Mouse (Mus musculus) liver, embryonic 14.5 days (tissue): ENCODE measurements around the gene Fbxl17. TPM values are rescaled to one million over a fixed set of nuclear protein-coding genes. Genes with fewer than 3 reads are reported as not detected.

Source experiments
- ATAC-seq: fragments of 200-750 bp; cut with Nextera tagmentation; 2 replicates; pipeline ENCODE4 v1.8.0; 2017; ENCODE audit warnings: moderate number of reproducible peaks, mild to moderate bottlenecking, moderate library complexity; ENCODE audit not compliant: insufficient read depth
- DNase-seq, 3 experiments: peaks; one replicate each; pipeline ENCODE4 v3.0.0-alpha.2; 2012 to 2013; ENCODE audit warnings: low read depth in 3 of 3, low spot score in 3 of 3
- H3K27ac ChIP-seq: fragments of 300-500 bp; sonication (generic); 2 replicates; pipeline ENCODE4 v1.5.1; 2014; ENCODE audit warnings: moderate library complexity, mild to moderate bottlenecking, control low read depth, inconsistent platforms
- H3K27me3 ChIP-seq: fragments of 300-500 bp; sonication (generic); 2 replicates; pipeline ENCODE4 v1.6.1; 2014; ENCODE audit warnings: mild to moderate bottlenecking, low read length, moderate library complexity; ENCODE audit not compliant: control insufficient read depth, insufficient read depth
- H3K36me3 ChIP-seq: fragments of 300-500 bp; sonication (generic); replicated peaks from 2 replicates; pipeline ENCODE4 v1.6.1; 2014; ENCODE audit warnings: low read depth; ENCODE audit not compliant: control insufficient read depth, insufficient read depth
- H3K4me1 ChIP-seq, 2 experiments: fragments of 200-500 bp in 1 of 2; fragments of 300-500 bp in 1 of 2; sonication (generic) in 1 of 2; replicated peaks; 2 replicates each; pipeline ENCODE4 v1.6.1; 2012 to 2014; ENCODE audit warnings: antibody characterized with exemption in 1 of 2, inconsistent platforms in 1 of 2, low read length in 1 of 2; ENCODE audit not compliant: control insufficient read depth in 2 of 2, insufficient read depth in 2 of 2
- H3K4me2 ChIP-seq: fragments of 300-500 bp; sonication (generic); 2 replicates; pipeline ENCODE4 v1.6.1; 2014; ENCODE audit warnings: low read depth, mild to moderate bottlenecking, control low read depth, moderate library complexity
- H3K4me3 ChIP-seq, 2 experiments: fragments of 200-500 bp in 1 of 2; fragments of 300-500 bp in 1 of 2; sonication (generic) in 1 of 2; 2 replicates each; pipeline ENCODE4 v1.5.1; 2012 to 2014; ENCODE audit warnings: low read depth in 2 of 2, low read length in 2 of 2, mild to moderate bottlenecking in 2 of 2, control low read depth in 1 of 2, inconsistent platforms in 1 of 2, moderate library complexity in 1 of 2; ENCODE audit not compliant: insufficient read depth in 1 of 2
- H3K9ac ChIP-seq: fragments of 300-500 bp; sonication (generic); replicated peaks from 2 replicates; pipeline ENCODE4 v1.6.1; 2014; ENCODE audit warnings: mild to moderate bottlenecking, control low read depth, moderate library complexity
- H3K9me3 ChIP-seq: fragments of 300-500 bp; sonication (generic); 2 replicates; pipeline ENCODE4 v1.6.1; 2016; ENCODE audit warnings: low read length, mixed read lengths; ENCODE audit not compliant: control insufficient read depth
- CTCF ChIP-seq: IDR thresholded peaks from 2 replicates; pipeline ENCODE4 v1.5.1; 2016; ENCODE audit warnings: antibody characterized with exemption, low read depth, control low read depth
- EP300 ChIP-seq: IDR thresholded peaks from 2 replicates; pipeline ENCODE4 v1.6.1; 2016; ENCODE audit warnings: antibody characterized with exemption, low read depth
- WGBS: fragments of 180-500 bp; shearing (Covaris S2); extraction: QIAGEN DNeasy Blood & Tissue Kit; methylation state at CpG from one replicate; pipeline ENCODE4 v1.1.7; 2014; ENCODE audit not compliant: insufficient replicate concordance; 5-methylcytosine and 5-hydroxymethylcytosine counted together
- polyA plus RNA-seq, 2 experiments: library from polyadenylated mRNA; depleted of rRNA in 1 of 2; stranded (reverse) in 1 of 2; unstranded in 1 of 2; fragments of >200 nt; fragmentation: Nextera tagmentation in 1 of 2; extraction: Ambion mirVana in 1 of 2; gene quantifications; 2 replicates each; pipeline versions ENCODE4 v1.2.1 to v1.2.3; 2012 to 2014

Fbxl17 gene
- polyA plus RNA-seq, 2 experiments = 1.9 TPM

DNA sequence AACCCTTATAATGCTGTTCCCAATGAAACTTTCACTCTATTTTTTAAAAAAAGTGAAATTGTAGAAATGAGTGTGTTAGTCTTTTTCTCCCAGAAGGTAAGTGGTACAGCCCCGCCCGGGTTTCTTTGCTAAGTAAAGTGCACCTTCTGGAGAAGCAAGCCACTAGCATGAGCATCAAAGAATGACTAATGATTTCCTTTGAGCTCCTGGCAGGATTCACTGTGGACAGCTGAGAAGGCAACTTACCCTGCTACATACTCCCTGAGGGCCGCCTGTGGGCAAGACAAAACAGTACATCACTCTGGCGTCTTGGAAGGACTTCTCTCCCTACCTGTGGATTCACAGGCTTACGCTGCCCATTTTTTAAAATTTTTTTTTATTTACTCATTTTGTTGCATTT, 217.8 kb downstream of the Fbxl17 start:
- H3K27ac ChIP-seq = no peak overlapping the region
- no peak for ATAC-seq
- H3K9ac ChIP-seq = no peak overlapping the region
- H3K4me2 ChIP-seq = no peak overlapping the region
- peaks cover 4 to 10% of the 10 kb centered on the region in 2 experiments; a peak in 3 of 4 replicates for H3K4me1 ChIP-seq
- H3K36me3 ChIP-seq = no peaks in the 10 kb centered on the region
- H3K27me3 ChIP-seq = no peaks in the 10 kb centered on the region
- WGBS = 74% methylated on average over 5 of the region's 5 CpGs
- DNase-seq = no peak
- no peak overlapping the region for H3K4me3 ChIP-seq
- no peak for TF ChIP-seq CTCF
- no peak for TF ChIP-seq EP300
- H3K9me3 ChIP-seq = no peaks in the 10 kb centered on the region

GRCm38 (mm10) chr17:63280990-63281389, 218.8 kb downstream of the Fbxl17 start:
- ATAC-seq = no peak
- no peak for TF ChIP-seq EP300
- TF ChIP-seq CTCF = no peak
- H3K9me3 ChIP-seq = no peaks in the 10 kb centered on the region
- H3K9ac ChIP-seq = no peak overlapping the region
- peaks cover 4 to 10% of the 10 kb centered on the region in 2 experiments; a peak in 3 of 4 replicates for H3K4me1 ChIP-seq
- no peaks in the 10 kb centered on the region for H3K27me3 ChIP-seq
- no peak overlapping the region for H3K4me3 ChIP-seq
- H3K36me3 ChIP-seq = no peaks in the 10 kb centered on the region
- no peak for DNase-seq
- H3K4me2 ChIP-seq = no peak overlapping the region
- H3K27ac ChIP-seq = no peak overlapping the region
- WGBS = 48% methylated on average over 2 of the region's 2 CpGs

DNA sequence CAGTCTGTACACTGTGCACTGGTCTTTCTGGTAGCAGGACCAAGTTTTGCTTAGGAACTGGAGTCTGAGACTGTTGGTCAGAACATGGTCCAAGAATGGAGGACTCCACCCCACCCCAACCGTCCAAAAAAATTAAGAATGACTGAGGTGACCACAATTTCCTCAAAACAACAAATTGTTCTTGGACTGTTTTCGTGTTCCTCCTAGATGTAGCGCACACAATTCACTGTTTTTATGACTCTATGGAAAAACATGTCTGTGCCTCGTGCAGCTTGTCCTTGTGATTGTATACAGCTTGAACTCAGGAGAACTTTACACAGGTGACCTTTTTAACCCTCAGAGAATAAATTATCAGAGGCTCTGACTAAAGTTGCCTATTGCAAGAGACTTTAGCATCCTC, 220.7 kb downstream of the Fbxl17 start:
- DNase-seq = no peak
- 35% methylated on average over 4 of the region's 4 CpGs for WGBS

DNA sequence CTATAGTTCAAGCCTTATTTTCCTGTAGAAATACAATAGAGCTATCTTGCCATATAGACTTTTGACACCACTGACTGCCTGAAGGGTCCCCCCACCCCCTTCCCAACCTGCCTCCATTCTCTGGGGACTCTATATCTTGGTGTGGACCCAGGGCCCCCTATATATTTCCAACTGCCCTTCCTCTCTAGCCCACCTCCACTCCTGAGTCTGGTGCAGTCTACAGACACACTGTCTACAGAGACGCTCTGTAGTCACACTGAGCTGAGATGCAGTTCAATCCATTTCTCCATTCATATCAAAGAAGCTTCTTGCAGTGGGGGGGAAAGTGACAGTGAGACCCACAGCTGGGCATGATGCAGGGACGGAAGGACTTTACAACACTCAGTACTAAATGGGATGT, 226.5 kb downstream of the Fbxl17 start:
- no peak for DNase-seq
- Histone ChIP-seq H3K27ac (no peak overlapping the region), H3K36me3 (no peaks in the 10 kb centered on the region), H3K4me3 (no peak overlapping the region), H3K4me2 (no peak overlapping the region), H3K4me1 (no peaks in the 10 kb centered on the region), H3K9me3 (no peaks in the 10 kb centered on the region), H3K9ac (no peak overlapping the region), H3K27me3 (no peaks in the 10 kb centered on the region)
- TF ChIP-seq CTCF (no peak), EP300 (no peak)
- no peak for ATAC-seq
- 74% methylated on average over 2 of the region's 2 CpGs for WGBS

More for the DNA sequence above, 220.7 kb downstream of the Fbxl17 start:
- TF ChIP-seq CTCF = no peak
- TF ChIP-seq EP300 = no peak
- Histone ChIP-seq H3K9me3 (no peaks in the 10 kb centered on the region), H3K4me1 (peaks cover 2 to 3% of the 10 kb centered on the region in 2 experiments; a peak in 3 of 4 replicates), H3K27ac (no peak overlapping the region), H3K27me3 (no peaks in the 10 kb centered on the region), H3K9ac (no peak overlapping the region), H3K4me2 (no peak overlapping the region), H3K4me3 (no peak overlapping the region), H3K36me3 (no peaks in the 10 kb centered on the region)
- ATAC-seq = no peak

DNA sequence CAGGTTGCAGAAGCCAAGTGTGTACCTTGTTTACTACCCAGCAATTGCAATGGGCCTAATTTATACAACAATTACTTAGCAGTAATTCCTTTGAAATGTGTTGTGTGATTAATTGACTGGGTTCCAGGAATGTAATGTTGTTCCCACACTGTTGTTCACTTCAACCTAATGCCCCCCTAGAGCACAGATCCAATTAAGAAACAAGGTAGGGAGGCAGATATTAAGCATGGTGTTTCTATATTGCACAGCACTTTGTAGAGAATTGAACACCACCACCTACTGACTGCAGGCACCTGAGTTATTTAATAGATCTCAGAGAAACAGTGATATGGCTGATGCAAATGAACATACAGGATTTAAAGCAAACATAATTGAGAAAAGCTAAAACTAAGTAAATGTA, 226.9 kb downstream of the Fbxl17 start:
- Histone ChIP-seq H3K4me3 (no peak overlapping the region), H3K36me3 (no peaks in the 10 kb centered on the region), H3K27me3 (no peaks in the 10 kb centered on the region), H3K27ac (no peak overlapping the region), H3K4me1 (no peaks in the 10 kb centered on the region), H3K9me3 (no peaks in the 10 kb centered on the region), H3K9ac (no peak overlapping the region), H3K4me2 (no peak overlapping the region)
- no peak for TF ChIP-seq CTCF
- TF ChIP-seq EP300 = no peak
- ATAC-seq (no peak), DNase-seq (no peak)

DNA sequence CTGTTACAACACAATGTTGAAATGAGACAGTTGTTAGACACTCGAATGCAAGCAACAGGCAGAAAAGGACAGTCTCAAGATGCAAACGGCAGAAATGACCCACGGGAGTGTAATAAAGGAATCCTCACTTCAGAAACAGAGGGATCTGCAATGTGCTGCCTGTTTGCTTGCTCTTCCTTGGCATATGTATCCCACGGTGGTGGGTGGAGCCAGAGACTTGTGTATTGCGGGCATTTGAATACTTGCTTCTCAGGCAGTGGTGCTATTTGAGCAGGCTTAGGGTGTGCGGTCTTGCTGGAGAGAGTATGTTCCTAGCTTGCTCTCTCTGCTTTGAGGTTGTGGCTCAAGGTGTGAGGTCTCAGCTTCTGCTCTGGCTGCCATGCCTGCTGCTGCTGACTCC, 228.8 kb downstream of the Fbxl17 start:
- TF ChIP-seq CTCF = no peak
- no peak for TF ChIP-seq EP300

More for the DNA sequence above, 228.8 kb downstream of the Fbxl17 start:
- Histone ChIP-seq H3K4me3 (no peak overlapping the region), H3K4me2 (no peak overlapping the region), H3K9ac (no peak overlapping the region), H3K9me3 (no peaks in the 10 kb centered on the region), H3K27me3 (no peaks in the 10 kb centered on the region), H3K4me1 (peaks cover 5% of the 10 kb centered on the region in 2 experiments; a peak in 3 of 4 replicates), H3K27ac (no peak overlapping the region), H3K36me3 (no peaks in the 10 kb centered on the region)
- DNase-seq (no peak), ATAC-seq (no peak)
- 72% methylated on average over 6 of the region's 6 CpGs for WGBS
